Mouse (Mus musculus) adrenal gland, postnatal 14 days (tissue): ENCODE results near the gene Pde1a. TPM values are rescaled to one million over a fixed set of nuclear protein-coding genes. Genes with fewer than 3 reads are reported as not detected.

Experiments used
- DNase-seq: peaks from one replicate; pipeline ENCODE4 v3.0.0; 2021; ENCODE audit warnings: mixed read lengths
- long read RNA-seq, 2 experiments: library from polyadenylated mRNA; stranded (forward); transcript quantifications; one replicate each; pipeline ENCODE4 v2.0.0; 2021
- total RNA-seq: library from RNA; stranded (reverse); gene quantifications from 2 replicates; pipeline ENCODE4 v1.2.3, GENCODE M21; 2021

Gene Pde1a
- total RNA-seq: 14.6 and 20.6 TPM in 2 replicates
- long read RNA-seq, experiment 1, partial matches to known transcripts: 1 of 22 reads
- long read RNA-seq, experiment 1, other reads (novel, unspliced or antisense): 21 of 22 reads
- long read RNA-seq, experiment 2, partial matches to known transcripts: 2 of 6 reads
- long read RNA-seq, experiment 2, other reads (novel, unspliced or antisense): 4 of 6 reads

GRCm38 (mm10) chr2:80128861-80129698 is at the start of gene Pde1a:
Pde1a (minus strand) TSS chr2:80129458.
- DNase-seq: no peak

- no peak for DNase-seq
These were observed 49.5 kb upstream of the Pde1a start for GRCm38 (mm10) chr2:80178608-80179280.

- DNase-seq: no peak
These were observed 48.9 kb upstream of the Pde1a start for GRCm38 (mm10) chr2:80178154-80178553.

GRCm38 (mm10) chr2:80168103-80168502 is 38.8 kb upstream of the Pde1a start:
- DNase-seq: no peak

GRCm38 (mm10) chr2:80158784-80159183 is 29.5 kb upstream of the Pde1a start:
- DNase-seq: no peak

- no peak for DNase-seq
These were observed 28.9 kb upstream of the Pde1a start for GRCm38 (mm10) chr2:80158196-80158595.

- DNase-seq: no peak
These were observed 20.8 kb upstream of the Pde1a start for GRCm38 (mm10) chr2:80150019-80150418.

- DNase-seq: no peak
These were observed 20.1 kb upstream of the Pde1a start for GRCm38 (mm10) chr2:80149332-80149731.

- DNase-seq: no peak
These were observed 5.8 kb upstream of the Pde1a start for GRCm38 (mm10) chr2:80135076-80135475.

- DNase-seq: no peak
These were observed 3.4 kb upstream of the Pde1a start for GRCm38 (mm10) chr2:80132677-80133076.

- no peak for DNase-seq
These were observed 2.6 kb downstream of the Pde1a start for GRCm38 (mm10) chr2:80126663-80127062.

GRCm38 (mm10) chr2:80086891-80087290 is 42.4 kb downstream of the Pde1a start:
- no peak for DNase-seq

GRCm38 (mm10) chr2:80080090-80080821 is 49.0 kb downstream of the Pde1a start:
- no peak for DNase-seq

GRCm38 (mm10) chr2:80079618-80080017 is 49.6 kb downstream of the Pde1a start:
- no peak for DNase-seq

GRCm38 (mm10) chr2:80076323-80076722 is 52.9 kb downstream of the Pde1a start:
- no peak for DNase-seq

GRCm38 (mm10) chr2:80074531-80074930 is 54.7 kb downstream of the Pde1a start:
- DNase-seq: peak; percentile 4

- DNase-seq: no peak
These were observed 55.2 kb downstream of the Pde1a start for GRCm38 (mm10) chr2:80074046-80074445.

GRCm38 (mm10) chr2:80073426-80073825 is 55.8 kb downstream of the Pde1a start:
- no peak for DNase-seq

GRCm38 (mm10) chr2:80069745-80070144 is 59.5 kb downstream of the Pde1a start:
- DNase-seq: peak; percentile 38

GRCm38 (mm10) chr2:80066449-80066848 is 62.8 kb downstream of the Pde1a start:
- DNase-seq: no peak

GRCm38 (mm10) chr2:80056062-80056461 is 73.2 kb downstream of the Pde1a start:
- no peak for DNase-seq

GRCm38 (mm10) chr2:80054042-80054441 is 75.2 kb downstream of the Pde1a start:
- DNase-seq: no peak
